Mouse (Mus musculus): ENCODE measurements around the gene Olfr1339. TPM values are rescaled to one million over a fixed set of nuclear protein-coding genes. Genes with fewer than 3 reads are reported as not detected.

The Olfr1339 gene
- total RNA-seq (2021) = not detected
- long read RNA-seq, experiment 1 = 0 reads
- long read RNA-seq, experiment 2 = 0 reads

DNA sequence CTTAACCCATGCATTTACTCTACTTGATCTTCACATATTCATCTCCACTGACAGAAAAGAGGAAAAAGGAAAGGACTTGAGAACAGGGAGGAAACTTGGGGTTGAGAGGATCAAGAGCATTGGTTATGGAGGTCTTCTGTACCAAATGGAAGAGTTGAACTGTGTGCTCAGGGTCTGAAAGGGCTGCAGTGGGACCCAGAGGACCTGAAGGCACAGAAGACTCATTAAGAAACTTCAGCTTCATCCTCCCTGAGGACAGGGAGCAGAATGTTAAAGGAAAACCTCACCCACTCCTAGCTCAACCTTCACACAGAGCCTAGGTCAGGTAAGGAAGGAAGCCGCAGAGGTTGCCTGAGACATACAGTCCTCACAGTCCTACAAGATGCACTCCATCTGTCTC lies at the start of gene Olfr1339:
Gene Olfr1339, plus strand, starts transcription at position 301 of the 400 bp plus-strand sequence.
- intact Hi-C loops (cut with DNase I) = no loop called here
- no peak for DNase-seq

DNA sequence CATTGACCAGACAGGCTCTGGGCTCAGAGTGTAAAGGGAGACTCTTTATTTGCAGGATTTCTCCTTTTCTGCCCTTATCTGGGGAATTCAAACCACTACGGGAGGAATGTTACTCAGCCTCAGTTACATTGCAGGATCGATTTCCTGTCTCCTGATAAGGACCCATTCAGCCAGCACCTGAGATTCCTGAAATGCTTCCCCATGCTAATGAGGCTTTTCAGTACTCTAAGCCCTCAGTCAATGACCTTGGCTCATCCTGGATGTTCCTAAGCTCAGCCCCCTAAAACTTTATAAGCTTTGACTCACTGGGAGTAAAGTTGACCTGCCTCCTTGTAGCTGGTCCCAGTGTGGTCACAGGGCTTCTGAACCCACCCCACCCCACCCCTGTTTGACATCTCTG lies 44.9 kb upstream of the Olfr1339 start:
- intact Hi-C loops (cut with DNase I) = no loop called here
- DNase-seq = no peak

DNA sequence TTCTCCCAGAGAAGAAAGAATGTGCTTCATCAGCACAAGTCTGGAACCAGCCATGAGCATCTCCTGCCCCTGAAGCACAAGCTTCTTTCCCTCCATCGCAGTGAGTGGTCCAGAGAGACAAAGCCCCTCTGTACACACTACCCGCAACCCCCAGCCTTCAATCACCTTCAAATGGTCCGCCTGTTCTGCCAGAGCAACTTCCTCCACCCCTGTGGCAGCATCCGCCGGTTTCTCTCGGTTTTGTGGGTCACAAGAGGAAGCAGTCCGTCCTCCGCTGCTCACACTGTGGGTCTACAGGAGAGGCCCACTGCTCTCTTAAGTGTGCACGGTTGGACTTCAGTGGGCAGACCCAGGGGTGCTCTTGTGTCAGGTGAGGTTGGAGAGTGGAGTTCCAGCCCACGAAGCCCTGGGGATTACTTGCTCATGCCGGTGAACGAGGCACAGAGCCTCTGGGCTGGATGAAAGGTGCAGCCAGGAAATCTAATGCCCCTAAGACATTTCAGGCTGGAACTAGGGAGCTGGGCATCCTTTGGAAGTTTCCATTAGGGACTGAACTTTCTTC lies 39.5 kb upstream of the Olfr1339 start, which contains the start of gene Olfr1342:
Gene Olfr1342, minus strand, starts transcription at position 345 of the 562 bp plus-strand sequence.
- intact Hi-C loops (cut with DNase I) = no loop called here
- no peak for DNase-seq

DNA sequence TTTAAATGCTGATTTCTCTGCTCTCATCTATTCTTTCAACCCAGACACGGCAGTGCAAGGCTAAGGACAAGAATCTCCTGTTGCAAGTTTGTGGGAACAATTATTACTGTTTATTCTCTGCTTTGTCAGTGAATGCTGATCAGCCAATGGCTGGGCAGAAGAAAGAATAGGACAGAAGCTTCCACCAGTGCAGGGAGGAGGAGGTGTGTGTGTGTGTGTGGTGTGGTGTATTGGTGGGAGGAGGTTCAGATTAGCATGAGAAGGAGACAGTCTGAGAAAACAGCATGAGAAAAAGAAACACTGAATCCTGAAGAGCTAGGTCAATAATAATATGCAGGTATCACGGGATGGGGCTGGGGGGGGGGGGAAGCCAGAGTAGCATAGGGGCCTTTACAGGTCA lies 38.2 kb upstream of the Olfr1339 start:
- intact Hi-C loops (cut with DNase I) = no loop called here
- DNase-seq = no peak

DNA sequence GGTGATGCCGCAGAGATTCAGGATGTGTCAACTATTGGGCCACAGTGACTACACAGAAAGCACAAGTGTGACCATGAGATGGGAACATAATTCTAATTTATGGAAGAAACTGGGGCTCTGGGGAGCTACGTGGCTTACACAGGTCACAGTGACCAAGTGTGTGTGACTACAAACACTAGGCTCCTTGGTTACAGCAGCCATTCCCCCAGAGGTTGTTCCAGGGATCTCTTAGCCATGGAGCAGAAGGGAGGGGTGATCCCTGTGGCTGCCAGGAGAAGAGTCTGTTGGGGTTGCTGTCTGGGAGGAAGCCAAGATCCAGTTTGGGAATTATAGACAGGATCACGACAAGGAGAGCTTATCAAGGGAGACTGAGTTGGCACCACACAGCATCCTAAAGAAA lies 28.8 kb upstream of the Olfr1339 start, which contains the start of gene Olfr1341:
Gene Olfr1341, plus strand, starts transcription at position 301 of the 400 bp plus-strand sequence.
- intact Hi-C loops (cut with DNase I) = no loop called here
- no peak for DNase-seq

DNA sequence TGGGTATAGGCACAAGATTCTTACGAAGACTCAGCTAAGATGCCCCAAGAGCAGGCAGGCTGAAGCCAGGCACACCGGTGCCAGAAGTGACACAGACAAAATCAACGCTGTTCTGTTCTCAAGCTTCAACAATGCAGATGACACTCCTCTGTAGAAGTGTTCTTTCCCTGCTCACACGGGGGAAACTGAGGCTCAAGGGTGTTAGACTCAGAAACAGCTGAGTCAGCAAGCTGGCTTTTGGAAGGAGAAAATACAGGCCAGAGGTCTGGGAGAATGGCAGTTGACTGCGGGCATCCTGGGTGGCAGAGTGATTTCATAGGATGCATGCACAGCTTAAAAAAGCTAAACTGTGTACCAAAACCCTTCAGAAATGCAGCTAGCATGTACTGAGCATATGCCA lies 23.9 kb upstream of the Olfr1339 start:
- no peak for DNase-seq
- intact Hi-C loops (cut with DNase I) = no loop called here

DNA sequence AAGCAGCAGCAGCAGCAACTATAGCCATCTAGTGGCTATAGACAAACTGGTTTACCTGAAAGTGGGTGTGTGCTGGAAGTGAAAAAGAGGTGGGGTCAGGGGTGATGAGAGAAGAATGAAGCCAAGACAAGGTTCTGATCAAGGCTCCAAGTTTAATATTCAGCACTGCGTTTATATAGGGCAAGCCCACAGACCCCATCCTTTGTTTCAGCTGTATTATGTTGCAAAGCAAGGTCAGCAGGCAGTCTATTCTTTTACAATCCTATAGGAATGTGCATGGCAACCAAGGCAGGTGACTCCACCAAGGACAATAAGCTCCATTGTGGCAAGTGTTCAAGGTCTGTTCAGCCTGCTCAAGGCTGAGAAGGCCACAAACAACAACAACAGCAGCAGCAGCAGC lies 20.3 kb upstream of the Olfr1339 start:
- no peak for DNase-seq
- intact Hi-C loops (cut with DNase I) = no loop called here

DNA sequence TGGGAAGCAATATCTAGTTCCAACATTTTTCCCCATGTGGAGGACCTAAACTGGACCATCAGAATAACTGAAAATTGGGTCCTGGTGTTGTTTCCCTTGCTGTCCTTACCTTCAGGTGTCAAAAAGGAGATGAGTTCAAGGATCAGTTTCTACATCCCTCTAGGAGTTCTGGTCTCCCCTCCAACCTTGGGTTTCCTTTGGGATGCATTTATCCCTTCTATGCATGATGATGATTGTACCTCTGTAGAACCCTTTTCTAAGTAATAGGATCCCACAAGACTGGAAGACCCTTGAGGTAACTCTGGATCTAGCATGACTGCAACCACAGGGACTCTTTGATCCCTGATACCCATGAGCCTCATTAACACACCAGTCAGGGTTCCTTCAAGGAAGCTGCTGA lies 12.1 kb upstream of the Olfr1339 start, which contains the start of gene Olfr1340:
Gene Olfr1340, plus strand, starts transcription at position 301 of the 400 bp plus-strand sequence.
- intact Hi-C loops (cut with DNase I) = no loop called here
- no peak for DNase-seq

DNA sequence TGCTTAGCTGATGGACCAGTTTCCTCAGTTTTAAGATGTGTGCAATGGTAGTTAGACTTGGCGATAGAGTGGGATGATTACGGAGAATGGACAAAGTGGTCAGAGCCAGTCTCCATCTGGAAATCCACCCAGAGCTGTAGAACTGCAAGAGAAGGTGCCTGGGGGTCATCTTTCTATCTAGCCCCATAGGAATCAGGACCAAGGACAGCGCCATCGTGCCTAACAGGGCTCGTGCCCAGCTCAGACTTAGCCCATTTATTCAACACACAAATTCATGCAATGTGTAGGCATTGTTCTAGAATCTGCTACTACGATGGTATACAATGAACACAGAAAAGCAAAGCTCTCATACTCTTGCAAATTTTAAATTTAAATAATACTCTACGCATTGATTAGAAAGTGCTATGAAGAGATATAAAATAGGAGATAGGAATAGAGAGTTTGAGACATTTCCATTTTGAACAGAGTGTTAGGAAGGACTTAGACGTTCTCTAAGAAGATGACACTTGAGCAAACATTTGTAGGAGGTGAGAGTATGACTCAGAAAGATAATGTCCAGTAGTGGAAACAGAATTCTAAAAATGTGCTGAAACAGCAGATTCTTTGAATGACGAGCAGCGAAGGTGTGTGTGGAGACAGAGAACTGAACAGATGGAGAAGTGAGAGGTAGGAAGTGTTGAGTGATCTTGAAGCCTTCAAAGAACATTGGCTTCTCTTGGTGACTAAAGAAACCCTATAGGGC lies 10.1 kb upstream of the Olfr1339 start:
- intact Hi-C loops (cut with DNase I) = no loop called here
- no peak for DNase-seq

DNA sequence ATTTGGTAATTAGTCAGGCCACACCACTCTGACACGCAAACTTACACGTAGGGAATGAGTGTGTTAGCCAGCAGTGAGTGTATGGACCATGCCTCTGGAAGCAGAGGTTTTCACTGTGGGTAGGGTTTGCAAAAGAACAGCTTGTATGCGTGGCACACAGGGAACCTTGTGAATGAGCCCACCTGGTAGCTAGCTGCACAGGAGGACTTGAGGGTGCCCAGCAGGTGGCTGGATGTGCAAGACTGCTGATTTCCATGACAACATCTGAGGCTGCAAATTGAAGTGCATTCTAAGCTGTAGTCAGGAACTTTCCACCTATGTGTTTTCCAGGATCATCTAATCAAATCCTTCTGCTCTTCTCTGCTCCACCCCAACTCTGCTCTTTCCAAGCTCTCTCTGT lies 7.6 kb downstream of the Olfr1339 start:
- no peak for DNase-seq
- intact Hi-C loops (cut with DNase I) = no loop called here

DNA sequence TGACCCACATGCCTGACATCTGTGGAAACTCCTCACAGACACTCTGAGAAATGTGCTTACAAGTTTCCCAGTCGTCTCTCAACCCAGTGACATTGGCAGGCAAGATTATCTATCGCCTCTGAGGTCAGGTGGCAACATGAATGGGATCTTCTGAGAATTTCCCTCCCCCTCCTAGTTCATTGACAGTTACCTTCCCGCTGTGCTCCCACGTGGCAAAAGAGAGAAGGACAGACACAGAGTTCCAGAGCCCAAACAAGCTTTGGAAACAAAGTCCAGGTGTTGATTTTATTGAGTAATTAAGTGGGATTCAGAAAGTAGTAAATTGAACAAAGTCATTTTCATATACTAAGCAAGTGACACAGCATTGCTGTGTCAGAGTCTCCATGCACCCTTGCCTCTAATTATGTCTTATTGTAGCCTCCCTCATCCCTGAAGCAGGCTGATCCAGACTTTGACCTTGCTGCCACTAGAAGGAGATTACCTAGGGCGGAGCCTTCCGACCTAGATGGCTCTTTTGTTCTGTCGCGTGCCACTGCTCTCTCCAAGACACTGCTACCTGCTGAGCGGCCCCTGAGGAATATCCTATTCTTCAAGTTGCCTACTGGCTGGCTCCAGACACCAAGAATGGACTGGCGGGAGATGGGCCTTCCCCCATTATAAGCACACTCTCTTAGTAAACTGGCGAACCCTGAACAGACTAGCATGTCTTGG lies 9.2 kb downstream of the Olfr1339 start:
- intact Hi-C loops (cut with DNase I) = no loop called here
- no peak for DNase-seq

DNA sequence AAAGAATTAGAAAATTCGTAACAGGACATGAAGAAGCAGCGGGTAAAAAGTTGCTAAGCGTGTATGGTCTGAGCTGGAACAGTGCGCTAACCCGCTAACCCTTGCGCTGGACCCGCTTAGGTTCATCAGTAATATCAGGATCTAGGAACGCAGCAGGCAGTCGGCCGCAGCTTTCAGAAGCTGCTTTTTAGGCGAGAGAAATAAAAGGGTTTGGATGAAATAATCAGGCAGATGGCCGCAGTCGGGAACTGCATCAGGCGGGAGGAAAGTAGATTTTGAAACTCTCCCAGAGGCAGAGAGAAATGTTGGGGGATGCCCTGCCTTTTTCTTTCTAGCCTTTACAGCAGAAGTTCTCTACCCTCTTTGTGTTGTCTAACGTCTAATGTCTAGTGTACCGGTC lies 9.9 kb downstream of the Olfr1339 start:
- intact Hi-C loops (cut with DNase I) = no loop called here
- no peak for DNase-seq

DNA sequence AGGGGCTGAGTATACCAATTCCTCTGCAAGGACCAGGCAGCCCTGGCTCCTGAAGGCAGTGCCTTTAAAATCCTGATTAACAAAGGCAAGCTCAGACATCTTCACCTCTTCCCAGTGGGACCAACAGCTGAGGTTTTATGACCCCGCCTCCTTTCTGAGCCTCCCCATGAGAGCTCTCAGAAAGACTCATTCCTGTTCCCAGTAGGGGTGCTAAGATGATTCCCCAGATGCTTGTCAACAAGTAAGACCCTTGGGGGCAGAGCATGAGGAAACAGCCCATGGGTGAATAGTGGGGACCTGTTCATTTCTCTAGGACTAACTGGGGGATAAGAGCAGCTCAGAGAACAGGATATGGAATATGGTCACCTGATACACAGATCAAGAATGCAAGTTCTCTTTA lies 26.7 kb downstream of the Olfr1339 start, which contains the start of gene Olfr1338:
Gene Olfr1338, minus strand, starts transcription at position 101 of the 400 bp plus-strand sequence.
- intact Hi-C loops (cut with DNase I) = no loop called here
- no peak for DNase-seq

DNA sequence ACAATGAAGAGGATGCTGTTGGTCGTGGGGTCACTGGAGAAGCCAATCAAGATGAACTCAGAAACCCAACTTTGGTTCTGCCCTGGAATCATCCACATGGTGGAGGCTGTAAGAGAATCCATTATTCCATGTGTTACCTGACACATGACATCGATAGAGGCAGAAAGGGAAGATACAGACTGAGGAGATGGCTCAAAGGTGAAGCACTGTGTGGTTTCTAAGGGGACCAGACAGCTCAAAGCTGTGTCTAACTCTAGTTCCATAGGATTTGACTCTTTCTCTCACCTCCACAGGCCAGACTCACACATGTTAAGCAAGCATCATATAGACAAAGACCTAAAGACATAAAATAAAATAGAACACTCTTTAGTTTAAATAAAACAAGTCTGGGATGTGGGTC lies 50.5 kb downstream of the Olfr1339 start, which contains the start of gene Olfr1337:
Gene Olfr1337, minus strand, starts transcription at position 101 of the 400 bp plus-strand sequence.
- intact Hi-C loops (cut with DNase I) = no loop called here
- no peak for DNase-seq

Other genes starting within 250 kb of the Olfr1339 start
- 10 to 100 TPM; 15.3 to 16.8 TPM for gene Tie1, start 242.1 kb upstream of the Olfr1339 start, total RNA-seq (2021)
- gene 2610528J11Rik, start 205.2 kb upstream of the Olfr1339 start, total RNA-seq (2021) = not detected
- gene Tmem125, start 188.1 kb upstream of the Olfr1339 start, total RNA-seq (2021) = not detected
- gene Cfap57, start 111.4 kb upstream of the Olfr1339 start, total RNA-seq (2021) = not detected
- gene Ebna1bp2, start 111.4 kb upstream of the Olfr1339 start, total RNA-seq (2021) = 10 to 100 TPM; 21.7 to 28.9 TPM
- gene Olfr62, start 73.2 kb upstream of the Olfr1339 start, total RNA-seq (2021) = not detected
- gene Olfr1342, start 39.4 kb upstream of the Olfr1339 start, total RNA-seq (2021) = not detected
- gene Olfr1341, start 28.7 kb upstream of the Olfr1339 start, total RNA-seq (2021) = not detected
- gene Olfr1340, start 12.0 kb upstream of the Olfr1339 start, total RNA-seq (2021) = not detected
- not detected for gene Olfr1338, start 26.6 kb downstream of the Olfr1339 start, total RNA-seq (2021)
- gene Olfr1337, start 50.4 kb downstream of the Olfr1339 start, total RNA-seq (2021) = not detected
- not detected for gene Olfr1335, start 77.8 kb downstream of the Olfr1339 start, total RNA-seq (2021)
- not detected for gene Olfr1333, start 104.1 kb downstream of the Olfr1339 start, total RNA-seq (2021)
- not detected for gene Olfr1331, start 132.5 kb downstream of the Olfr1339 start, total RNA-seq (2021)
- not detected for gene Olfr1330, start 156.4 kb downstream of the Olfr1339 start, total RNA-seq (2021)
- not detected for gene Olfr1329, start 185.3 kb downstream of the Olfr1339 start, total RNA-seq (2021)
- not detected for gene Olfr1328, start 206.4 kb downstream of the Olfr1339 start, total RNA-seq (2021)
- gene Lao1, start 229.4 kb downstream of the Olfr1339 start, total RNA-seq (2021) = under 1 TPM; 0.36 to 0.86 TPM

Data from gastrocnemius, postnatal 36 days (tissue).